8 mouse cellular contexts compared by ENCODE assay signal in genomic region chr9:114930464-114931090, GRCm38 (mm10). TPM values are rescaled to one million over a fixed set of nuclear protein-coding genes. Genes with fewer than 3 reads are reported as not detected.
DNase-seq lines count a peak whose midpoint lies in the region; ATAC-seq and TF ChIP-seq lines count a peak whose summit lies in the region.

No protein-coding gene starts in this region.

- WGBS in forebrain, embryonic 14.5 days: 53% methylated on average over 9 of the region's 9 CpGs
- WGBS in forebrain, embryonic 13.5 days: 51% methylated on average over 9 of the region's 9 CpGs
- 72% methylated on average over 9 of the region's 9 CpGs for WGBS in heart, postnatal 0 days
- WGBS in stomach, postnatal 0 days: 61% methylated on average over 9 of the region's 9 CpGs

- no peaks in the 10 kb centered on the region for H3K27me3 ChIP-seq in forebrain, embryonic 14.5 days (replicated peaks; ENCODE audit: control insufficient read depth, insufficient read depth, low read length)
- H3K27me3 ChIP-seq in forebrain, embryonic 13.5 days: no peaks in the 10 kb centered on the region
- no peaks in the 10 kb centered on the region for H3K27me3 ChIP-seq in heart, postnatal 0 days (ENCODE audit: control insufficient read depth, insufficient read depth, low read length)
- no peaks in the 10 kb centered on the region for H3K27me3 ChIP-seq in stomach, postnatal 0 days (ENCODE audit: control insufficient read depth, insufficient read depth, low read length)

- H3K9me3 ChIP-seq in forebrain, embryonic 14.5 days (replicated peaks; ENCODE audit: control insufficient read depth, low read length): no peaks in the 10 kb centered on the region
- no peaks in the 10 kb centered on the region for H3K9me3 ChIP-seq in forebrain, embryonic 13.5 days (replicated peaks)
- no peaks in the 10 kb centered on the region for H3K9me3 ChIP-seq in heart, postnatal 0 days (replicated peaks; ENCODE audit: control insufficient read depth, low read length)
- H3K9me3 ChIP-seq in stomach, postnatal 0 days (ENCODE audit: control insufficient read depth, low read length): no peaks in the 10 kb centered on the region

- H3K27ac ChIP-seq in forebrain, embryonic 14.5 days (ENCODE audit: low read depth, low read length): no peak overlapping the region
- no peak overlapping the region; the same call in 1 of the 2 replicates for H3K27ac ChIP-seq in forebrain, embryonic 13.5 days
- H3K27ac ChIP-seq in heart, postnatal 0 days (ENCODE audit: low read depth): peak overlapping the region; percentile 28; the same call in 1 of the 2 replicates
- H3K27ac ChIP-seq in stomach, postnatal 0 days (replicated peaks): no peak overlapping the region

- peak; percentile 12; the same call in 1 of the 2 replicates for TF ChIP-seq CTCF in heart, postnatal 0 days (IDR thresholded peaks at IDR 0.05; ENCODE audit: low read depth)
- TF ChIP-seq CTCF in stomach, postnatal 0 days (IDR thresholded peaks at IDR 0.05; ENCODE audit: low read depth): peak; percentile 51

- no peak overlapping the region for H3K4me2 ChIP-seq in forebrain, embryonic 14.5 days (ENCODE audit: low read length)
- no peak overlapping the region for H3K4me2 ChIP-seq in forebrain, embryonic 13.5 days
- no peak overlapping the region for H3K4me2 ChIP-seq in heart, postnatal 0 days (ENCODE audit: low read depth, low read length)
- no peak overlapping the region for H3K4me2 ChIP-seq in stomach, postnatal 0 days (replicated peaks; ENCODE audit: low read depth)

- intact Hi-C loops in left cerebral cortex, postnatal 14 days (cut with DNase I): loop anchor here (10.0 kb wide), 1 partner anchor 334 kb away; no protein-coding TSS in a partner anchor

- TF ChIP-seq EP300 in heart, postnatal 0 days (IDR thresholded peaks at IDR 0.05; ENCODE audit: low read depth): no peak
- no peak for TF ChIP-seq EP300 in stomach, postnatal 0 days (optimal IDR thresholded peaks at IDR 0.05)

- H3K9ac ChIP-seq in forebrain, embryonic 14.5 days (ENCODE audit: low read length): no peak overlapping the region
- no peak overlapping the region for H3K9ac ChIP-seq in forebrain, embryonic 13.5 days
- no peak overlapping the region for H3K9ac ChIP-seq in heart, postnatal 0 days (replicated peaks; ENCODE audit: low read depth, low read length)
- no peak overlapping the region for H3K9ac ChIP-seq in stomach, postnatal 0 days (ENCODE audit: low read length)

- peaks cover 6% of the 10 kb centered on the region for H3K4me1 ChIP-seq in forebrain, embryonic 14.5 days (ENCODE audit: control insufficient read depth, insufficient read depth, low read length)
- H3K4me1 ChIP-seq in forebrain, embryonic 13.5 days: peaks cover 10% of the 10 kb centered on the region
- peaks cover 13% of the 10 kb centered on the region for H3K4me1 ChIP-seq in heart, postnatal 0 days (ENCODE audit: control insufficient read depth, insufficient read depth)
- 0 out of 2 replicates have a peak, but pooled peaks cover 5% of the 10 kb centered on the region for H3K4me1 ChIP-seq in stomach, postnatal 0 days (replicated peaks; ENCODE audit: control insufficient read depth, insufficient read depth)

- ATAC-seq in forebrain, embryonic 14.5 days: no peak
- ATAC-seq in forebrain, embryonic 13.5 days: no peak
- no peak for ATAC-seq in heart, postnatal 0 days (ENCODE audit: insufficient read depth, low read depth)
- ATAC-seq in stomach, postnatal 0 days (ENCODE audit: low FRiP score, low TSS enrichment): no peak
- ATAC-seq in monocyte, adult 5-6 weeks (replicated peaks; ENCODE audit: insufficient number of reproducible peaks, low FRiP score, low TSS enrichment, poor library complexity, severe bottlenecking): no peak

- H3K36me3 ChIP-seq in forebrain, embryonic 14.5 days (ENCODE audit: control insufficient read depth, insufficient read depth, low read length): no peaks in the 10 kb centered on the region
- no peaks in the 10 kb centered on the region for H3K36me3 ChIP-seq in forebrain, embryonic 13.5 days (ENCODE audit: poor library complexity, severe bottlenecking)
- H3K36me3 ChIP-seq in heart, postnatal 0 days (replicated peaks; ENCODE audit: control insufficient read depth, insufficient read depth, low read length): no peaks in the 10 kb centered on the region
- no peaks in the 10 kb centered on the region for H3K36me3 ChIP-seq in stomach, postnatal 0 days (ENCODE audit: control insufficient read depth, insufficient read depth, low read length)

- no peak overlapping the region for H3K4me3 ChIP-seq in forebrain, embryonic 14.5 days (ENCODE audit: low read depth, low read length)
- H3K4me3 ChIP-seq in forebrain, embryonic 13.5 days: no peak overlapping the region
- no peak overlapping the region for H3K4me3 ChIP-seq in heart, postnatal 0 days (ENCODE audit: low read depth, low read length)
- H3K4me3 ChIP-seq in stomach, postnatal 0 days (ENCODE audit: low read depth, low read length): no peak overlapping the region

- peak; percentile 68 for DNase-seq in forebrain, embryonic 14.5 days (ENCODE audit: low spot score)
- peak; percentile 17 to 39 for DNase-seq in spleen, postnatal 36 days (ENCODE audit: low spot score in 2 of 2)
- no peak for DNase-seq in spleen, postnatal 4 days (ENCODE audit: low spot score in 2 of 2)
- DNase-seq in heart, postnatal 0 days (ENCODE audit: low spot score): no peak
- peak; percentile 38 to 55 for DNase-seq in left cerebral cortex, postnatal 14 days (ENCODE audit: low spot score in 2 of 2)
- DNase-seq in stomach, postnatal 0 days (ENCODE audit: low spot score): peak; percentile 26

RNA-seq across cellular contexts. Expression of gene Gpd1l, which starts 3.2 kb away (rescaled TPM):
- polyA plus RNA-seq in forebrain, embryonic 14.5 days (2014; fragmentation: Nextera tagmentation; extraction: Ambion mirVana): 10.6 and 14.1 TPM in 2 replicates
- polyA plus RNA-seq in forebrain, embryonic 13.5 days (2015; fragmentation: Nextera tagmentation; extraction: Ambion mirVana): 15.8 and 16.9 TPM in 2 replicates
- total RNA-seq in heart, postnatal 0 days (2014; rRNA removed; ENCODE audit: low replicate concordance): 30.8 TPM in 2 replicates
- 14.2 and 15.3 TPM in 2 replicates for polyA plus RNA-seq in heart, postnatal 0 days (2015; fragmentation: Nextera tagmentation; extraction: Ambion mirVana)
- 10 to 100 TPM; 96.1 to 96.2 TPM for total RNA-seq in left cerebral cortex, postnatal 14 days (2021)
- polyA plus RNA-seq in stomach, postnatal 0 days (2015; fragmentation: Nextera tagmentation; extraction: Ambion mirVana): 17.3 and 19.2 TPM in 2 replicates
- 21.8 to 25.5 TPM (median 22.6 TPM) in 3 replicates for total RNA-seq in monocyte, adult 5-6 weeks (2017)

RNA-seq across cellular contexts. Expression of gene Osbpl10, which starts 47.8 kb away (rescaled TPM):
- 1.4 and 1.7 TPM in 2 replicates for polyA plus RNA-seq in forebrain, embryonic 14.5 days (2014; fragmentation: Nextera tagmentation; extraction: Ambion mirVana)
- polyA plus RNA-seq in forebrain, embryonic 13.5 days (2015; fragmentation: Nextera tagmentation; extraction: Ambion mirVana): 0.92 and 1.3 TPM in 2 replicates
- total RNA-seq in heart, postnatal 0 days (2014; rRNA removed; ENCODE audit: low replicate concordance): 2.9 and 3.0 TPM in 2 replicates
- polyA plus RNA-seq in heart, postnatal 0 days (2015; fragmentation: Nextera tagmentation; extraction: Ambion mirVana): 0.36 and 0.44 TPM in 2 replicates
- total RNA-seq in left cerebral cortex, postnatal 14 days (2021): 10 to 100 TPM; 56.5 to 57.6 TPM
- polyA plus RNA-seq in stomach, postnatal 0 days (2015; fragmentation: Nextera tagmentation; extraction: Ambion mirVana): 1.4 and 1.7 TPM in 2 replicates
- not detected in 3 replicates for total RNA-seq in monocyte, adult 5-6 weeks (2017)

RNA-seq across cellular contexts. Expression of gene Rps27rt, which starts 52.0 kb away (rescaled TPM):
- 270 and 313 TPM in 2 replicates for polyA plus RNA-seq in forebrain, embryonic 14.5 days (2014; fragmentation: Nextera tagmentation; extraction: Ambion mirVana)
- 296 and 413 TPM in 2 replicates for polyA plus RNA-seq in forebrain, embryonic 13.5 days (2015; fragmentation: Nextera tagmentation; extraction: Ambion mirVana)
- 57.4 and 71.9 TPM in 2 replicates for total RNA-seq in heart, postnatal 0 days (2014; rRNA removed; ENCODE audit: low replicate concordance)
- polyA plus RNA-seq in heart, postnatal 0 days (2015; fragmentation: Nextera tagmentation; extraction: Ambion mirVana): 270 and 308 TPM in 2 replicates
- total RNA-seq in left cerebral cortex, postnatal 14 days (2021): 10 to 100 TPM; 16.5 to 29.7 TPM
- 682 and 701 TPM in 2 replicates for polyA plus RNA-seq in stomach, postnatal 0 days (2015; fragmentation: Nextera tagmentation; extraction: Ambion mirVana)
- 146 to 287 TPM (median 257 TPM) in 3 replicates for total RNA-seq in monocyte, adult 5-6 weeks (2017)

Comparison
In these comparisons a context has a peak if more than half of its experiments do, and no peak if none do; other contexts are left out.
1. DNase-seq: peak in forebrain, embryonic 14.5 days (single experiment), spleen, postnatal 36 days (2 of 2), left cerebral cortex, postnatal 14 days (2 of 2) and stomach, postnatal 0 days (single experiment); none in spleen, postnatal 4 days (0 of 2) and heart, postnatal 0 days (single experiment).